Comparison of ENCODE assay signal across 9 mouse cellular contexts in the genomic region with DNA sequence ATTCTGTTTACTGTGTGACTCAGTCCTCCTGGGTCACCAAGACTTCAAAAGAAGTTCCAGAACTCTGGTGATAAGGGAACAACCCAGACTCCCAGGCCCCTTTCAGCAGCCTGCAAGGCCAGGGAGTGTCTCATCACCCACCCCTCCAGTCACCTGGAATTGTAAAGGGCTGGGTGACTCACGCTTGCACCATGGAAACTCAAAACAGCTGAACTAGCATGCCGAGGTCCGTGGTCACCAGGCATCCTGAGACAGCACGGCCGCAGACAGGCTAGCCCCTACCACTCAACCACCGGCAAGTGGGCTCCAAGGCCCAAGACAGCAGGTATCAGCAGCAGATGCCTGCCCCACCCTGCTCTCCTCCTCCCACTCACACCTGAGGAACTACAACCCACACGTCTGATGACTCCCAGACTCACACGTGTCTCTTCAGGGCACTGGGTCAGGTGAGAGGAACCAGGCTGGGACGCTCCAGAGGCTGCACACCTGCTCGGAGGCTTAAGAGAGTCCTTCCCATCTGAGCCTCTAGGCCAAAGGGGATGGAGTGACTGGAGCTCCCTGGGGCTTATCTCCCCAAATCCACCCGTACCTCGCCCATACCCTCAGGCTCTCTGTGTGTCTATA. TPM values are rescaled to one million over a fixed set of nuclear protein-coding genes. Genes with fewer than 3 reads are reported as not detected.
DNase-seq lines count a peak whose midpoint lies in the region; ATAC-seq and TF ChIP-seq lines count a peak whose summit lies in the region.
"Had no signal": no experiment of that assay in that cellular context is flagged by ENCODE, and none has a peak within 500 bp of the region (broad histone marks: within the 10 kb centered on the region; RNA-seq: fewer than 3 reads in every experiment).

No protein-coding gene starts in this region.

- TF ChIP-seq CTCF in lung, postnatal 0 days (IDR thresholded peaks at IDR 0.05): no peak

- TF ChIP-seq EP300 in lung, postnatal 0 days (IDR thresholded peaks at IDR 0.05): no peak

- H3K9ac ChIP-seq in heart, embryonic 11.5 days (ENCODE audit: low read depth, low read length): peak overlapping the region; percentile 44; the same call in 1 of the 2 replicates
- H3K9ac ChIP-seq in lung, postnatal 0 days (replicated peaks; ENCODE audit: low read depth): no peak overlapping the region
- H3K9ac ChIP-seq: liver, embryonic 14.5 days had no signal

- DNase-seq in heart, adult 11 months: no peak
- DNase-seq in lung, postnatal 0 days (ENCODE audit: low spot score): peak; percentile 80
- no peak for DNase-seq in lung, postnatal 10 days
- DNase-seq in embryonic facial prominence, embryonic 10.5 days (ENCODE audit: low spot score): peak; percentile 35
- no peak for DNase-seq in frontal cortex, postnatal 36 days (ENCODE audit: low spot score in 2 of 2)
- DNase-seq in layer of hippocampus, postnatal 36 days: no peak

- no peaks in the 10 kb centered on the region for H3K9me3 ChIP-seq in heart, embryonic 11.5 days (replicated peaks; ENCODE audit: control insufficient read depth, low read length)
- H3K9me3 ChIP-seq in lung, postnatal 0 days (ENCODE audit: low read length): no peaks in the 10 kb centered on the region
- H3K9me3 ChIP-seq in embryonic facial prominence, embryonic 10.5 days: no peaks in the 10 kb centered on the region

- H3ac ChIP-seq in myocyte (ENCODE audit: control insufficient read depth, insufficient read length): no peak overlapping the region

- peak; percentile 43; the same call in 1 of the 2 replicates for ATAC-seq in heart, embryonic 11.5 days (replicated peaks; ENCODE audit: insufficient number of reproducible peaks, low FRiP score, low TSS enrichment)
- ATAC-seq in lung, postnatal 0 days: peak; percentile 91

- no peak overlapping the region for H3K4me3 ChIP-seq in heart, embryonic 11.5 days (ENCODE audit: low read depth, low read length)
- no peak overlapping the region for H3K4me3 ChIP-seq in lung, postnatal 0 days (ENCODE audit: low read depth, low read length)
- H3K4me3 ChIP-seq in embryonic facial prominence, embryonic 10.5 days: no peak overlapping the region
- no peak overlapping the region for H3K4me3 ChIP-seq in myocyte

- H3K79me2 ChIP-seq in myocyte (ENCODE audit: control insufficient read depth, insufficient read depth): peaks cover 9% of the 10 kb centered on the region

- peak overlapping the region; percentile 50 for H3K4me2 ChIP-seq in heart, embryonic 11.5 days
- no peak overlapping the region for H3K4me2 ChIP-seq in lung, postnatal 0 days (replicated peaks; ENCODE audit: low read depth, low read length)
- H3K4me2 ChIP-seq in myocyte (ENCODE audit: low read depth): peak overlapping the region; percentile 64

- H3K27me3 ChIP-seq in heart, embryonic 11.5 days (ENCODE audit: control insufficient read depth, insufficient read depth, low read length): no peaks in the 10 kb centered on the region
- H3K27me3 ChIP-seq in lung, postnatal 0 days (replicated peaks; ENCODE audit: insufficient read depth, low read length): no peaks in the 10 kb centered on the region
- no peaks in the 10 kb centered on the region for H3K27me3 ChIP-seq in embryonic facial prominence, embryonic 10.5 days (replicated peaks; ENCODE audit: low read depth, poor library complexity, severe bottlenecking)
- no peaks in the 10 kb centered on the region for H3K27me3 ChIP-seq in myocyte (ENCODE audit: control insufficient read depth, insufficient read depth, insufficient read length)

- no peak for TF ChIP-seq POLR2A in myocyte (IDR thresholded peaks at IDR 0.05; ENCODE audit: insufficient read length, low read depth)

- H3K36me3 ChIP-seq in heart, embryonic 11.5 days (ENCODE audit: control insufficient read depth, insufficient read depth, low read length): no peaks in the 10 kb centered on the region
- no peaks in the 10 kb centered on the region for H3K36me3 ChIP-seq in lung, postnatal 0 days (ENCODE audit: insufficient read depth, low read length)
- H3K36me3 ChIP-seq in embryonic facial prominence, embryonic 10.5 days (replicated peaks): peaks cover 6% of the 10 kb centered on the region; the same call in 1 of the 2 replicates
- no peaks in the 10 kb centered on the region for H3K36me3 ChIP-seq in myocyte (ENCODE audit: control insufficient read depth, insufficient read depth)

- 22% methylated on average over 12 of the region's 12 CpGs for WGBS in heart, embryonic 11.5 days (ENCODE audit: insufficient replicate concordance)
- WGBS in lung, postnatal 0 days: 45% methylated on average over 12 of the region's 12 CpGs
- WGBS in embryonic facial prominence, embryonic 10.5 days: 50% methylated on average over 12 of the region's 12 CpGs

- H3K27ac ChIP-seq in heart, embryonic 11.5 days (ENCODE audit: low read depth, low read length): peak overlapping the region; percentile 41
- no peak overlapping the region for H3K27ac ChIP-seq in lung, postnatal 0 days (ENCODE audit: low read length)
- H3K27ac ChIP-seq in embryonic facial prominence, embryonic 10.5 days (replicated peaks): 0 out of 2 replicates have a peak overlapping the region, but pooled peaks have one; percentile 8
- H3K27ac ChIP-seq: liver, embryonic 14.5 days had no signal

- peaks cover 66% of the 10 kb centered on the region for H3K4me1 ChIP-seq in heart, embryonic 11.5 days (ENCODE audit: control insufficient read depth, insufficient read depth, low read length)
- H3K4me1 ChIP-seq in lung, postnatal 0 days (ENCODE audit: insufficient read depth, low read depth, low read length): peaks cover 9% of the 10 kb centered on the region; the same call in 1 of the 2 replicates
- H3K4me1 ChIP-seq in embryonic facial prominence, embryonic 10.5 days: peaks cover 76% of the 10 kb centered on the region

TF ChIP-seq in myocyte, 11 proteins besides CTCF, POLR2A, EP300 and RAD21:
- TF ChIP-seq REST (IDR thresholded peaks at IDR 0.05; ENCODE audit: insufficient read depth, insufficient read length): no peak
- peak in 2 of 3 experiments; percentile 71 to 86 for TF ChIP-seq MYOD1 (IDR thresholded peaks at IDR 0.05; ENCODE audit: control insufficient read depth in 1 of 3, insufficient read length in 2 of 3, low read depth in 2 of 3)
- TF ChIP-seq MYOG (IDR thresholded peaks at IDR 0.05; ENCODE audit: control insufficient read depth in 1 of 3, insufficient read depth in 1 of 3, insufficient read length in 2 of 3, low read depth in 2 of 3): peak in 2 of 3 experiments; percentile 84 to 89
TF ChIP-seq in myocyte: peak in this region for 2.

RNA-seq across cellular contexts. Expression of a gene that starts 38.9 kb away (rescaled TPM):
- polyA plus RNA-seq in heart, embryonic 11.5 days (2014; fragmentation: Nextera tagmentation; extraction: Ambion mirVana): 16.3 and 17.4 TPM in 2 replicates
- polyA plus RNA-seq in lung, postnatal 0 days (2015; fragmentation: Nextera tagmentation; extraction: Ambion mirVana): 5.7 and 6.0 TPM in 2 replicates
- 21.1 and 23.5 TPM in 2 replicates for polyA plus RNA-seq in embryonic facial prominence, embryonic 10.5 days (2016; fragmentation: Nextera tagmentation; extraction: Ambion mirVana)
- 16.5 TPM for polyA plus RNA-seq in myocyte (2012; fragmentation: generic; extraction: Trizol)
- total RNA-seq in layer of hippocampus, postnatal 36 days (2021): 10 to 100 TPM; 57.8 to 61.7 TPM

Comparison
In these comparisons a context has a peak if more than half of its experiments do, and no peak if none do; other contexts are left out.
1. DNase-seq: peak in lung, postnatal 0 days (single experiment) and embryonic facial prominence, embryonic 10.5 days (single experiment); none in heart, adult 11 months (single experiment), lung, postnatal 10 days (single experiment), frontal cortex, postnatal 36 days (0 of 2) and layer of hippocampus, postnatal 36 days (0 of 2).